Mouse (Mus musculus) embryonic facial prominence, embryonic 12.5 days (tissue): Measurements from ENCODE around the gene Gm11444. TPM values are rescaled to one million over a fixed set of nuclear protein-coding genes. Genes with fewer than 3 reads are reported as not detected.

Experiments
- ATAC-seq: fragments of 200-750 bp; cut with Nextera tagmentation; 2 replicates; pipeline ENCODE4 v1.8.0; 2017; ENCODE audit not compliant: insufficient number of reproducible peaks, insufficient read depth, low FRiP score, low TSS enrichment
- H3K27ac ChIP-seq: fragments of 300-500 bp; sonication (generic); 2 replicates; pipeline ENCODE4 v1.5.1; 2016; ENCODE audit warnings: mild to moderate bottlenecking
- H3K27me3 ChIP-seq: fragments of 300-500 bp; sonication (generic); 2 replicates; pipeline ENCODE4 v1.6.1; 2016; ENCODE audit warnings: mild to moderate bottlenecking, moderate library complexity
- H3K36me3 ChIP-seq: fragments of 300-500 bp; sonication (generic); 2 replicates; pipeline ENCODE4 v1.6.1; 2016; ENCODE audit warnings: mild to moderate bottlenecking
- H3K4me1 ChIP-seq: fragments of 300-500 bp; sonication (generic); 2 replicates; pipeline ENCODE4 v1.6.1; 2016
- H3K4me2 ChIP-seq: fragments of 300-500 bp; sonication (generic); replicated peaks from 2 replicates; pipeline ENCODE4 v1.6.1; 2016; ENCODE audit warnings: mild to moderate bottlenecking, moderate library complexity
- H3K4me3 ChIP-seq: fragments of 300-500 bp; sonication (generic); 2 replicates; pipeline ENCODE4 v1.5.1; 2016; ENCODE audit warnings: mild to moderate bottlenecking
- H3K9ac ChIP-seq: fragments of 300-500 bp; sonication (generic); 2 replicates; pipeline ENCODE4 v1.6.1; 2016; ENCODE audit warnings: mild to moderate bottlenecking, moderate library complexity
- H3K9me3 ChIP-seq: fragments of 300-500 bp; sonication (generic); 2 replicates; pipeline ENCODE4 v1.6.1; 2016; ENCODE audit warnings: mild to moderate bottlenecking, moderate library complexity
- WGBS: fragments of 180-500 bp; shearing (Covaris S2); methylation state at CpG from one replicate; pipeline ENCODE4 v1.1.7; 2016; 5-methylcytosine and 5-hydroxymethylcytosine counted together
- polyA plus RNA-seq: library from polyadenylated mRNA; unstranded; fragments of >200 nt; fragmentation: Nextera tagmentation; extraction: Ambion mirVana; gene quantifications from 2 replicates; pipeline ENCODE4 v1.2.1, GENCODE M21; 2016

Gm11444 gene
- 0.43 TPM in 1 of 2 replicates, not detected in the other for polyA plus RNA-seq

- WGBS = 86% methylated on average over 6 of the region's 6 CpGs
- 0 out of 2 replicates have a peak, but pooled peaks cover 2% of the 10 kb centered on the region for H3K27me3 ChIP-seq
- H3K4me2 ChIP-seq = peak within 1 kb of the TSS; percentile 48
Measured at GRCm38 (mm10) chr11:85850233-85850632, at the start of gene Gm11444. Gene Gm11444, minus strand, starts transcription at chr11:85850333.

GRCm38 (mm10) chr11:85896335-85896985 lies 46.3 kb upstream of the Gm11444 start:
- H3K4me2 ChIP-seq = peak overlapping the region; percentile 33
- 0 out of 2 replicates have a peak overlapping the region, but pooled peaks have one; percentile 6 for H3K9ac ChIP-seq
- H3K4me3 ChIP-seq = 0 out of 2 replicates have a peak overlapping the region, but pooled peaks have one; percentile 4
- peaks cover 92% of the 10 kb centered on the region for H3K27me3 ChIP-seq
- H3K36me3 ChIP-seq = no peaks in the 10 kb centered on the region
- H3K9me3 ChIP-seq = no peaks in the 10 kb centered on the region
- 23% methylated on average over 11 of the region's 13 CpGs for WGBS
- no peak overlapping the region for H3K27ac ChIP-seq
- ATAC-seq = 0 out of 2 replicates have a peak, but pooled peaks have one; percentile 61
- H3K4me1 ChIP-seq = peaks cover 17% of the 10 kb centered on the region

More at GRCm38 (mm10) chr11:85850233-85850632, at the start of gene Gm11444:
- Histone ChIP-seq H3K27ac (no peak within 1 kb of the TSS), H3K9me3 (no peaks in the 10 kb centered on the region), H3K4me3 (0 out of 2 replicates have a peak within 1 kb of the TSS, but pooled peaks have one; percentile 17), H3K4me1 (no peaks in the 10 kb centered on the region), H3K36me3 (no peaks in the 10 kb centered on the region), H3K9ac (no peak within 1 kb of the TSS)
- no peak for ATAC-seq

- no peaks in the 10 kb centered on the region for H3K36me3 ChIP-seq
- H3K4me3 ChIP-seq = peak overlapping the region; percentile 25
- 2% methylated on average over 43 of the region's 43 CpGs for WGBS
- H3K4me1 ChIP-seq = peaks cover 19% of the 10 kb centered on the region
- peak overlapping the region; percentile 60 for H3K4me2 ChIP-seq
- peaks cover 94% of the 10 kb centered on the region for H3K27me3 ChIP-seq
- no peak overlapping the region for H3K27ac ChIP-seq
- no peak for ATAC-seq
- peak overlapping the region; percentile 45; the same call in 1 of the 2 replicates for H3K9ac ChIP-seq
- H3K9me3 ChIP-seq = no peaks in the 10 kb centered on the region
Measured at GRCm38 (mm10) chr11:85894731-85895545, 44.8 kb upstream of the Gm11444 start.

- Histone ChIP-seq H3K9ac (no peak overlapping the region), H3K4me2 (no peak overlapping the region), H3K27ac (no peak overlapping the region), H3K9me3 (no peaks in the 10 kb centered on the region), H3K4me1 (peaks cover 19% of the 10 kb centered on the region), H3K4me3 (no peak overlapping the region), H3K27me3 (peaks cover 94% of the 10 kb centered on the region), H3K36me3 (no peaks in the 10 kb centered on the region)
- 7% methylated on average over 3 of the region's 3 CpGs for WGBS
- ATAC-seq = no peak
Measured at GRCm38 (mm10) chr11:85894136-85894530, 44.0 kb upstream of the Gm11444 start.

- H3K9ac ChIP-seq = no peak overlapping the region
- WGBS = 3% methylated on average over 13 of the region's 13 CpGs
- no peak overlapping the region for H3K4me2 ChIP-seq
- ATAC-seq = no peak
- peaks cover 23% of the 10 kb centered on the region for H3K4me1 ChIP-seq
- no peaks in the 10 kb centered on the region for H3K36me3 ChIP-seq
- no peaks in the 10 kb centered on the region for H3K9me3 ChIP-seq
- H3K4me3 ChIP-seq = no peak overlapping the region
- H3K27ac ChIP-seq = no peak overlapping the region
- peaks cover 96% of the 10 kb centered on the region for H3K27me3 ChIP-seq
Measured at GRCm38 (mm10) chr11:85893400-85894135, 43.4 kb upstream of the Gm11444 start.

GRCm38 (mm10) chr11:85892771-85893170 lies 42.6 kb upstream of the Gm11444 start:
- Histone ChIP-seq H3K9me3 (no peaks in the 10 kb centered on the region), H3K36me3 (no peaks in the 10 kb centered on the region), H3K9ac (no peak overlapping the region), H3K4me1 (peaks cover 25% of the 10 kb centered on the region), H3K27me3 (peaks cover 93% of the 10 kb centered on the region), H3K4me2 (no peak overlapping the region), H3K27ac (no peak overlapping the region), H3K4me3 (no peak overlapping the region)
- ATAC-seq = no peak
- WGBS = 1% methylated on average over 6 of the region's 6 CpGs

GRCm38 (mm10) chr11:85891692-85892040 lies 41.5 kb upstream of the Gm11444 start:
- Histone ChIP-seq H3K27me3 (peaks cover 86% of the 10 kb centered on the region), H3K9me3 (no peaks in the 10 kb centered on the region), H3K9ac (no peak overlapping the region), H3K27ac (no peak overlapping the region), H3K4me2 (no peak overlapping the region), H3K4me1 (peaks cover 25% of the 10 kb centered on the region), H3K4me3 (no peak overlapping the region), H3K36me3 (no peaks in the 10 kb centered on the region)
- no peak for ATAC-seq
- WGBS = 4% methylated on average over 2 of the region's 2 CpGs

- no peaks in the 10 kb centered on the region for H3K9me3 ChIP-seq
- peaks cover 24% of the 10 kb centered on the region for H3K4me1 ChIP-seq
- no peaks in the 10 kb centered on the region for H3K36me3 ChIP-seq
- H3K27ac ChIP-seq = no peak overlapping the region
- no peak for ATAC-seq
- H3K27me3 ChIP-seq = peaks cover 87% of the 10 kb centered on the region
- H3K9ac ChIP-seq = no peak overlapping the region
- 4% methylated on average over 13 of the region's 13 CpGs for WGBS
- H3K4me3 ChIP-seq = no peak overlapping the region
- no peak overlapping the region for H3K4me2 ChIP-seq
Measured at GRCm38 (mm10) chr11:85891010-85891691, 41.0 kb upstream of the Gm11444 start.

- Histone ChIP-seq H3K27ac (no peak overlapping the region), H3K27me3 (peaks cover 87% of the 10 kb centered on the region), H3K36me3 (no peaks in the 10 kb centered on the region), H3K4me2 (no peak overlapping the region), H3K9me3 (no peaks in the 10 kb centered on the region), H3K4me1 (peaks cover 24% of the 10 kb centered on the region), H3K9ac (no peak overlapping the region), H3K4me3 (no peak overlapping the region)
- WGBS = 1% methylated on average over 13 of the region's 13 CpGs
- ATAC-seq = no peak
Measured at GRCm38 (mm10) chr11:85890563-85890845, 40.4 kb upstream of the Gm11444 start.

GRCm38 (mm10) chr11:85889730-85890562 lies 39.8 kb upstream of the Gm11444 start:
- H3K36me3 ChIP-seq = no peaks in the 10 kb centered on the region
- H3K9me3 ChIP-seq = no peaks in the 10 kb centered on the region
- 2% methylated on average over 47 of the region's 47 CpGs for WGBS
- H3K27me3 ChIP-seq = peaks cover 87% of the 10 kb centered on the region
- H3K4me3 ChIP-seq = peak overlapping the region; percentile 6; the same call in 1 of the 2 replicates
- H3K27ac ChIP-seq = no peak overlapping the region
- H3K4me1 ChIP-seq = peaks cover 19% of the 10 kb centered on the region
- ATAC-seq = 0 out of 2 replicates have a peak, but pooled peaks have one; percentile 31
- H3K4me2 ChIP-seq = 0 out of 2 replicates have a peak overlapping the region, but pooled peaks have one; percentile 10
- H3K9ac ChIP-seq = no peak overlapping the region
